Mouse (Mus musculus) spleen, adult 2 months (tissue): ENCODE measurements around the gene Tmtc1.

ENCODE experiments used
- CTCF ChIP-seq: fragments of 200-500 bp; IDR thresholded peaks from 2 replicates; pipeline ENCODE4 v1.5.1; 2011; ENCODE audit warnings: mild to moderate bottlenecking, inconsistent platforms; ENCODE audit not compliant: insufficient read depth, insufficient read length, insufficient replicate concordance; ENCODE audit errors: extremely low read depth
- POLR2A ChIP-seq: fragments of 200-500 bp; IDR thresholded peaks from 2 replicates; pipeline ENCODE4 v1.6.1; 2011; ENCODE audit warnings: low read depth, low read length, inconsistent platforms

- TF ChIP-seq CTCF (no peak), POLR2A (no peak)
Observed at GRCm38 (mm10) chr6:148442671-148443290, 1.4 kb downstream of the Tmtc1 start.
